Mouse (Mus musculus): ENCODE measurements at regions not wholly inside any gene's neighbourhood (a gene's known extent, or its start where the extent isn't known, plus 50 kb on each side); places are given as distances from the start of the nearest gene placed in this dataset.
A peak's percentile ranks its signal among the peaks of the same experiment; 100 is the strongest.

GRCm38 (mm10) chr1:82042051-82042432 is 190.9 kb upstream of the Gm9747 start:
- no peak for DNase-seq (ENCODE audit: low spot score in 2 of 2)

DNA sequence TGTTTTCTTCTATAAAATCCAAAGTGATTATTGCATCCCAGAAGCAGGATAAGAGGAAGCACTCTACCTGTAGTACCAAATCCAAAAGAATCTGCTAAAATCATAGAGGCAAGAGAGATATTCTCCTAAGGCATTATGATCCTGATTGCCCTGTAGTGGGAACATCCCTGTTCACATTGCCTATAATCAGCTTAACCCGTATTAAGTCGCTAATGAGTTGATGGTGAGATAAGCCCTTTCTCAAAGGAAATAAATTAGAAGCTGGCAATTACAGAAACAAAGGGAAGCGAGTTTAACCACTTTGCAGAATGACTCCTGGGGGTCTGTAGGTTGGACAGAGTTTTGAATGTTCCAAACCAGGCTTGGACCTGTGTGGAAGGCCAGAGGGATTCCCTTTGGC is 190.4 kb upstream of the Gm9747 start:
- DNase-seq (ENCODE audit: low spot score in 2 of 2), result no peak

DNA sequence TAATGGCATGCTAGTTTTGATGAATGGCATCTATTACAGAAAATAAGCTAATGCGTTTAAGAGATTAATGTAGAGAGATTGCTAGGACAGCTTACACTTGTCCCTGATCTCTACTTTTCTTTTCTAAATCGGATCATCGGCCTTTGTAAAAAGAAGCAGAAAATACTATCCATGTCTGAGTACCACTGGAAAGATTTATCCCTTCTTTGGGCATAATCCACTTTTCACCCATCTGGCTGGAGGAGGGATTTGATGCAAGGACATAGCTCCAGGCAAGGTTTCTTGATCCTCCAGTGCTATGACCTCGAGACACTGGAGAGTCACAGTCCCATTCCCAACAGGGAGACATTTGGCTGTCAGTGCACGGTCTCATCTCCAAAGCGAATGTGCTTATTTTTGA is 166.6 kb upstream of the Gm9747 start:
- no peak for DNase-seq (ENCODE audit: low spot score in 2 of 2)

- no peak for DNase-seq (ENCODE audit: low spot score in 2 of 2)
Measured at GRCm38 (mm10) chr1:82068571-82068970, 164.3 kb upstream of the Gm9747 start.

DNA sequence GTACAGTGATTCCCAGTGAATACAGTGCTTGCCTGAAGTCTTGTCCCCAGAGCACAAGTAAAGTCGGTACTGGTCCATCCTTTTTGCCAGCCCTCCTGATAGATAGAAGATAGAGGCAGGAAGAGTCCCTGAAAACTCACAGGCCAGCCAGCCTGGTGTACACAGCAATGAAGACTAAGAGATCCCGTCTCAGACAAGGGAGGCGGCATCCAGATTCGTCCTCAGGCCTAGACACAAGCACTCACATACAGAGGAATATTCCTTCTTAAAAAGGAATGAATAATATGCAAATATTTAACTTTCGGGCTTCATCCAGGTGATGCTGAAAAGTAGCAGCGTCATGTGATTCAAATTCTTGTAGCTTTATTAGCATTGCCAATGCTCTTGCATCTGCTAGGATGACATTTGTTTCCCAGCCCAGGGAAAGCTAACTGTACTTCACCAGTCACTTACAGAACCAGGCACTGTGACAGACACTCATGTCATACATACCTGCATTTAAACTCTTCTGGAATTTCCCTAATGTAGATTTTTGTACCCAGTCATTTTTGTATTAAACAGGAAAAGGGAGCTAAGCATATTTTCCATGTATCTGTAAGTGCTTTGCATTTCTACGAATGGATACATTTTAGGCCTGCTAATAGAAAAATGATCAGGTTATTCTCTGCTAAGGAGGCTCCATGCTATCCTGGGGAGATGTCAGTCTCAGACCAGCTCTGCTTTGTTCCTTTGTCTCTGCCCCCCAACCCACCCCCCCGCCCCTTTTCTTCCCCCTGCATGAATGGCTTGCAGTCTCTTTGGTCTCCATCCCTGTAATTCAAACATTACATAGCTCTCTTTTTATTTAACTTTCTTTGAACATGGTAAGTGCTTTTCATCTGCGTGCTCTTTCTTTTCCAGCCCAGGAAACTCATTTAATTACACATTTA is 162.5 kb upstream of the Gm9747 start:
- no peak for DNase-seq (ENCODE audit: low spot score in 2 of 2)

DNA sequence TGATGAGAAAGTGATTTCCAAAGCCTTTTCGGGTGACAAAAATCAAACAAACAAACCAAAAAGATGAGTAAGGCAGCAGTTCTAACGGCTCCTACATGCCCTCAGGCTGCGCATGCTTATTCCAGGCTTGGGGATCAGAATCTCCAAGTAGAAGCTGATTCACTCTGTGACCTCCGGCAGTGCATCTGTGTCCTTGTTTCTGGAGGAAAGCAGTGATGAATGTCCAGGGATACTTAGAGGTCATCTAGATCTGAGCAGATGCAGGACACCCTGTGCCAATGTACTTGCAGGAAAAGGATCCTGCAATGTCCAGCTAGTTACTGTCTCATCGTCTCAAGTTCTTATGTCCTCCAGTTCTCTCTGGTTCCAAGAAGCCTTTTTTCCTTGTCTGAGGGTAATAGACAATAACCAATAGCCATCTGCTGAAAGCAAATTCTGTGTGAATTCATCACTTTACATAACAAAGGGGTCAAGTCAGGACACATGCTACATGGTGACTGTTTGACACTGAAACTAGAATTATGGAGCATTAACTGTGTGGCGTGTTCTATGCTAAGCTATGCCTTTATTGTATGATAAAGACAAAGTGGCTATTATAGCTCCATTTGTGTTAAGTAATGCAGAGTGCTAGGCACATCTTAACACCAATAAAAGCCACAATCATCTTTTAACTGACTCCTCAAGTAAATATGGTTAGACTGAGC is 143.6 kb upstream of the Gm9747 start:
- DNase-seq (ENCODE audit: low spot score in 2 of 2), result no peak

DNA sequence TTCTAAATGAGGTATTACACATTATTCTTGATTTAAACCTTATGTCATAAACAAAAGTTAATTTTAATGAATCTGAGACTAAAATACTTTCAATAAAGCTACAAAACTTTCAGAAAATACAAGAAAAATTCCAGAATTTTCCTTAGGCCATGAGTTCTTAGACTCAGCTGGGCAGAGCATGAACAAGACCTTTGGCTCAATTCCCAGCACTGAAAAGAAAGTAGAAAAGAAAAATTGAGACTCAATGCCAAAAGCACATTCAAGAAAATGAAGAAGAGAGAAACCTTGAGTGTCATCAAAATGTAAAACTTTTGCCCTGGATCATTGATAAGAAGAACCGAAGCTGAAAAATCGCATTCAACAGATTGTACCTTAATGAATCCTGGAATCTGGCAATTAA is 137.8 kb upstream of the Gm9747 start:
- DNase-seq (ENCODE audit: low spot score in 2 of 2), result no peak

DNA sequence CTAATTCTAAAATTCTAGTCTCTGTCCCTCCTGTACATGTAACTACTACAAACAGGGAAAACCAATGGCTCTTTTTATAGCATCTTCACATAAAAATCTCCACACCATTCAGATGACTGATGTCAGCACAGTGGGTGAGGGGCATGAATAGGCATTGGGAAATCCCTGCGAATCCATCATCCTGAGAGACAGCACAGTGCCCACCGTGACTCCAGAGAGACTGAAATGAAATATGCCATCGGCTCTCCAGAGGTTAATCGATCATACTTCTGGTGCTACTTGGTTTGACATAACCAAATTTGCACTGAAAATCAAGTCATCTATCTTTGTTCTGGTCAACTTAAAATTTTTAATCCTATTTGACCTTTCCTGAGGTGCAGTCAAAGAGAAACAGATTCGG is 126.2 kb upstream of the Gm9747 start:
- no peak for DNase-seq (ENCODE audit: low spot score in 2 of 2)

DNA sequence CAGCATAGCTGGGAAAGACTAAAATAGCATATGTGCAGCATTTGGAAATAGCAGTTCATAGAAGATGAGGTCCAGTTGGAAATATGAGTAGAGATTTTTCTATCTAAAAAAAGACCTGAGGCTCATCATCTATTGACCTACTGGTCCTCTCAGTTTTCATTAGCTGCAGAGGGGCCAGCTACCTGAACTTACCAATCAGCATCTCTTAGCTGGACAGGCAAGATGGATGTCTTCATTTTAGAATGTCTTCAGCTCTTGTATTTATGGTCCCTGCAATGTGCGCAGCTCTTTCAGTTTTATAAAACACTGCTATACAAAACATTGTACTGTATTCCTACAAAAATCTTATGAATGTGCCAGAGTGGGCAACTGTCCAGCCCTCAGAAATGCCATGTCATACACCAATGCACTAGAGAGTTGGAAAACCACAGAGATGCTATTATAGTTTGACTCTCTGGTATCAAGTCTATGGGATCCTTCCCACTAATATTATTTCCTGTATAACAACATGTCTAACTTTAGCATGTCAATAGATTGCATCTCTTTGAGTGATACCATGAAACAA is 122.8 kb upstream of the Gm9747 start:
- DNase-seq (ENCODE audit: low spot score in 2 of 2), result no peak

GRCm38 (mm10) chr1:82112401-82112800 is 120.5 kb upstream of the Gm9747 start:
- DNase-seq (ENCODE audit: low spot score in 2 of 2), result no peak

DNA sequence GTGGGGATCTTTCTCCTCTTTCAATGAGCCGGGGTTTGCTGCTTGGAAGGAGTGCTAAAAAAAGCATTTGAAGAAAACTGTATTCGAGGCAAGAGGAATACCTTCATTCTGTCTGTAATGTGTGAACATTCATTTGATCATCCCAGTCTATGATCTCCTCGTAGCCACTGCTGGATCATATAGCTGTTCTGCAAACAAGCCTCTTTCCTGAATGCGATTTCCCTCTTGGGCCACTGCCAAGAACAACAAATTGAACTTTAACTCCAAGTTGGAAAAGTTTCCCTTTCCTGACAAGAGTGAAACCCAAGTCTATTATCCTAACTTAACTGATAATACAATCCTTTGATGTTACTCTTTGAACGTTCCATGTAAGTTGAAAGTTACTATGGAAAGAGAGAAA is 108.4 kb upstream of the Gm9747 start:
- no peak for DNase-seq (ENCODE audit: low spot score in 2 of 2)

GRCm38 (mm10) chr1:82129700-82130275 is 103.1 kb upstream of the Gm9747 start:
- DNase-seq (ENCODE audit: low spot score in 2 of 2), result no peak

DNA sequence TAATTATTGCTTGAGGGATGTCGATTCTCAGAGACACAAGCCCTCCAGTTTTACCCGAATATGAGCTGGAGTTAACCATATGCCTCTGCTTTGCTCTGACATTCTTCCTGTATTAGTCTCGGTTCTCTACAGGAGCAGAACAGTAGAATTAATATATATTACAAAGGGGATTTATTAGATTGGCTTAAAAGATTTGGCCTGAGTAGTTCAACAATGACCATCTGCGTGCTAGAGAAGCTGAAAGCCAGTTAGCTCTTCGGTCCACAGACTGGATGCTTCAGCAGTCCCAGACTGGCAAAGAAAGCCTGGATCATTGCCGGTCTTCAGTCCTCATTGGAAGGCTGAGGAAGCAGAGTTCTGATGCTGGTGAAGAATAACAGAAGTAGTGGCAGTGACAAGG is 100.4 kb upstream of the Gm9747 start:
- no peak for DNase-seq (ENCODE audit: low spot score in 2 of 2)

GRCm38 (mm10) chr1:82134938-82135337 is 98.0 kb upstream of the Gm9747 start:
- no peak for DNase-seq (ENCODE audit: low spot score in 2 of 2)

DNA sequence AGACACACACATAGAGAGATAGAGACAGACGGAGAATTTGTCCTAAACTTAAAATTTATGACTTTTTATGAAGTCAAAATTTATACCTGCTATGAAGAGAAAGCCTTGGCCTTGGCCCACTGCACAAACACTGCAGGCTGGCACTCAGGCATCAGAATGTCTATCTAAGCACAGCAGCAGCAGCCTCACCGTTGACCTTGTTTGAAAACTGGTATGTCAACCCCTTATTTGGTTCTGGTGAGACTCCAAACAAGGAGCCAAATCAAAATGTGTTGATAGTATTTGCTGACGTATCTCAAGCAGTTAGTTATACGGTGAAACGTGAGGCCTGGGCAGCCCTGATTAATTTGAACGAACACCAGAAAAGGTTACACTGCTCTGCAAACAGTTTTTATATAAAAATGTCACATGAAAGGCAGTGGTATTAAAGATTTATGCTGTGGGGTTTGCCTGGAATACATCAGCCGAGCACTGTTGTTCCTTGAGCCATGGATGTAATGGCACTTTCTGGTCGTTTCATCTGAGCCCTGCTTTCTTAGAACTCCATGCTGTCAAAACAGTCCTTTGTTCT is 97.1 kb upstream of the Gm9747 start:
- no peak for DNase-seq (ENCODE audit: low spot score in 2 of 2)

DNA sequence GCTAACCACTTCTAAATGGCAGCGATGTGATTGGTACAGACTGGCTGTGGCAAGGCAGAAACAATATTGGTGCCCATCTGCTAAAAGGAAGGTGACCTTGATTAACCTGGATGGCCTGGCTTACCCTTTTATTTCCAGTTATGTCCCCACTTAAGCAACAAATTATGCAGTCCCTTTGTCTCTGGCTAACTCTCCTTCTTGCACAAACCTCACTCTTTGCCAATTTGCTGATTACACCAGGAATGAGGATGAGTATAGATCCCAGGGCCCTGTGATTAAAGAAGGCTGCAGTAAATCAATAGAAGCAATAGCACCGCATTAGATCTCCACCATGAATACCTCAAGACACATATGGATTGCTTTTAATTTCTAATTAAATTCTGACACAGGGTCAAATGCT is 87.7 kb upstream of the Gm9747 start:
- no peak for DNase-seq (ENCODE audit: low spot score in 2 of 2)

GRCm38 (mm10) chr1:82150219-82151128 is 82.4 kb upstream of the Gm9747 start:
- peak; percentile 18 to 29 for DNase-seq (ENCODE audit: low spot score in 2 of 2)

- DNase-seq (ENCODE audit: low spot score in 2 of 2), result no peak
Measured at GRCm38 (mm10) chr1:82155961-82156360, 77.0 kb upstream of the Gm9747 start.

DNA sequence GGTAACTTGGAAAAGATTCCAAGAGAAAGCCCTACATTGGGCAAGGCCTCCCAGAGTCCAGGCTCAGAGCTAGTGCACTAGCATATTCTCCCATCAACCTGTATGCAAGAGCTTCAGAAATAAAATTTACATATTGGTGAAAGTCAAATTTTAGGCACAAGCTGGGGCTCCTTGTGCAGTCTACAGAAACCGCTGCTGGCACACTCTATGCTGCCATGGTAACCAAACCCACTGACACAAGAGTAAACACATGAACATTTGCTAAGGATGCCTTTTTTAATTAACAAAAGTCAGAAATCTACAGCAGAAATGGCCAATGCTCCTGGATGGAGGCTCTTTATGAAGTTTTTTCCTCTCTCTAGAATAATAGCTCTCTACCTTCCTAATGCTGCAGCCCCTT is 75.9 kb upstream of the Gm9747 start:
- DNase-seq (ENCODE audit: low spot score in 2 of 2), result peak in 1 of 2 experiments; percentile 6

- DNase-seq (ENCODE audit: low spot score in 2 of 2), result no peak
Measured at GRCm38 (mm10) chr1:82158466-82158865, 74.4 kb upstream of the Gm9747 start.

DNA sequence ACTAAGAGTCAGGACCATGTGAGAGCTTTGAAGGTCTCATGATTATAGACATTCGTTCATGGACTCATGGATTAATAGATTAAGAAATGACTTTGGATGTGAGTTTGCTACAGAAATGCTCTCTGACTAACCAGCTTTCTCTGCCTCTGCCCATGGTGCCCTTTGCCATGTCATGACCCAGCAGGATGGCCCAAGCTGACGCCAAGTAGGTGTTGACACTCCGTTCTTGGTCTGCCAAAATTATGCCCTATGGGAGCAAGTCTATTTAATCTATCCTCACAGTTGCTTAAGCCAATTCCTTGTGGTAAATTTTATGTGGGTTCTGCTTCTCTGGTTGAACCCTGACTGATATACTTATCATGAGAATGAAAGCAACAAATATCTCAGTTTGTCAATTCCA is 73.7 kb upstream of the Gm9747 start:
- DNase-seq (ENCODE audit: low spot score in 2 of 2), result no peak
